Mouse (Mus musculus) liver, embryonic 11.5 days (tissue): ENCODE results near the gene Gm15128. TPM values are rescaled to one million over a fixed set of nuclear protein-coding genes. Genes with fewer than 3 reads are reported as not detected.
"Not testable (repeated sequence)": the region's sequence is repeated elsewhere in the genome, so short reads cannot be mapped to it uniquely, and the experiment has no call there.

Source experiments
- ATAC-seq: fragments of 200-750 bp; cut with Nextera tagmentation; replicated peaks from 2 replicates; pipeline ENCODE4 v1.8.0; 2017; ENCODE audit warnings: moderate number of reproducible peaks, mild to moderate bottlenecking, moderate TSS enrichment, moderate library complexity; ENCODE audit not compliant: low FRiP score
- DNase-seq: peaks from one replicate; pipeline ENCODE4 v3.0.0-alpha.2; 2017; ENCODE audit warnings: low spot score
- H3K27ac ChIP-seq: fragments of 300-500 bp; sonication (generic); 2 replicates; pipeline ENCODE4 v1.5.1; 2014; ENCODE audit warnings: mild to moderate bottlenecking, low read depth, low read length, control low read depth
- H3K27me3 ChIP-seq: fragments of 300-500 bp; sonication (generic); replicated peaks from 2 replicates; pipeline ENCODE4 v1.6.1; 2014; ENCODE audit warnings: low read length, mixed read lengths; ENCODE audit not compliant: control insufficient read depth, insufficient read depth
- H3K36me3 ChIP-seq: fragments of 300-500 bp; sonication (generic); 2 replicates; pipeline ENCODE4 v1.6.1; 2014; ENCODE audit warnings: mild to moderate bottlenecking, low read length, moderate library complexity, mixed read lengths; ENCODE audit not compliant: control insufficient read depth, insufficient read depth
- H3K4me1 ChIP-seq: fragments of 300-500 bp; sonication (generic); replicated peaks from 2 replicates; pipeline ENCODE4 v1.6.1; 2014; ENCODE audit warnings: low read length, mixed read lengths; ENCODE audit not compliant: control insufficient read depth, insufficient read depth
- H3K4me2 ChIP-seq: fragments of 300-500 bp; sonication (generic); 2 replicates; pipeline ENCODE4 v1.6.1; 2014; ENCODE audit warnings: mild to moderate bottlenecking, control low read depth, moderate library complexity
- H3K4me3 ChIP-seq: fragments of 300-500 bp; sonication (generic); 2 replicates; pipeline ENCODE4 v1.5.1; 2014; ENCODE audit warnings: low read depth, low read length, control low read depth
- H3K9ac ChIP-seq: fragments of 300-500 bp; sonication (generic); 2 replicates; pipeline ENCODE4 v1.6.1; 2014; ENCODE audit warnings: low read depth, low read length, control low read depth
- H3K9me3 ChIP-seq: fragments of 300-500 bp; sonication (generic); 2 replicates; pipeline ENCODE4 v1.6.1; 2016; ENCODE audit warnings: low read length, inconsistent platforms, mixed read lengths; ENCODE audit not compliant: control insufficient read depth
- WGBS: fragments of 180-500 bp; shearing (Covaris S2); extraction: QIAGEN DNeasy Blood & Tissue Kit; methylation state at CpG from one replicate; pipeline ENCODE4 v1.1.7; 2014; 5-methylcytosine and 5-hydroxymethylcytosine counted together
- polyA plus RNA-seq: library from polyadenylated mRNA; unstranded; fragments of >200 nt; fragmentation: Nextera tagmentation; extraction: Ambion mirVana; gene quantifications from 2 replicates; pipeline ENCODE4 v1.2.1, GENCODE M21; 2014

Gm15128 gene
- not detected in 2 replicates for polyA plus RNA-seq

- H3K4me1 ChIP-seq, ATAC-seq, H3K4me3 ChIP-seq, H3K9ac ChIP-seq, H3K36me3 ChIP-seq, H3K27me3 ChIP-seq, H3K9me3 ChIP-seq, H3K27ac ChIP-seq, H3K4me2 ChIP-seq, DNase-seq: not testable (repeated sequence)
- WGBS = 64% methylated on average over 7 of the region's 7 CpGs
Measured at GRCm38 (mm10) chrX:147765691-147766090, at the start of gene Gm15128. Gene Gm15128 (plus strand): TSS chrX:147765991.

Other genes with a start within 250 kb of the Gm15128 start
- 2.1 and 2.3 TPM in 2 replicates for gene Lrch2, start 211.9 kb upstream of the Gm15128 start, polyA plus RNA-seq
- gene Gm15080, start 227.0 kb downstream of the Gm15128 start, polyA plus RNA-seq = not detected in 2 replicates